Mouse (Mus musculus): ENCODE results near the gene Lrrc75a. TPM values are rescaled to one million over a fixed set of nuclear protein-coding genes. Genes with fewer than 3 reads are reported as not detected.

The Lrrc75a gene
- total RNA-seq, 1 experiment from 2014 or later: 44.9 TPM

- DNase-seq: peak; percentile 49
Observed at GRCm38 (mm10) chr11:62645732-62646494, 2.4 kb downstream of the Lrrc75a start.

- DNase-seq: peak; percentile 55
Observed at GRCm38 (mm10) chr11:62645337-62645675, 3.0 kb downstream of the Lrrc75a start.

- DNase-seq: no peak
Observed at GRCm38 (mm10) chr11:62644602-62645336, 3.6 kb downstream of the Lrrc75a start.

- DNase-seq: no peak
Observed at GRCm38 (mm10) chr11:62643681-62644363, 4.5 kb downstream of the Lrrc75a start.

GRCm38 (mm10) chr11:62643011-62643631 is 5.2 kb downstream of the Lrrc75a start:
- peak; percentile 59 for DNase-seq

- no peak for DNase-seq
Observed at GRCm38 (mm10) chr11:62642023-62642844, 6.1 kb downstream of the Lrrc75a start.

GRCm38 (mm10) chr11:62640378-62640777 is 7.9 kb downstream of the Lrrc75a start:
- DNase-seq: no peak

GRCm38 (mm10) chr11:62638402-62638801 is 9.9 kb downstream of the Lrrc75a start:
- DNase-seq: no peak

- DNase-seq: peak; percentile 65
Observed at GRCm38 (mm10) chr11:62637806-62638205, 10.5 kb downstream of the Lrrc75a start.

- peak; percentile 51 for DNase-seq
Observed at GRCm38 (mm10) chr11:62637401-62637800, 10.9 kb downstream of the Lrrc75a start.

- DNase-seq: no peak
Observed at GRCm38 (mm10) chr11:62636840-62637221, 11.5 kb downstream of the Lrrc75a start.

GRCm38 (mm10) chr11:62636105-62636839 is 12.1 kb downstream of the Lrrc75a start:
- DNase-seq: no peak

GRCm38 (mm10) chr11:62635406-62635805 is 12.9 kb downstream of the Lrrc75a start:
- DNase-seq: no peak

- no peak for DNase-seq
Observed at GRCm38 (mm10) chr11:62631138-62631537, 17.2 kb downstream of the Lrrc75a start.

- no peak for DNase-seq
Observed at GRCm38 (mm10) chr11:62630225-62630821, 18.0 kb downstream of the Lrrc75a start.

- peak; percentile 71 for DNase-seq
Observed at GRCm38 (mm10) chr11:62629352-62630224, 18.7 kb downstream of the Lrrc75a start.

- peak; percentile 56 for DNase-seq
Observed at GRCm38 (mm10) chr11:62624341-62625291, 23.7 kb downstream of the Lrrc75a start.

GRCm38 (mm10) chr11:62622850-62623249 is 25.5 kb downstream of the Lrrc75a start:
- DNase-seq: no peak

All from adrenal gland, postnatal 25 days (tissue).